13 mouse cellular contexts compared by ENCODE assay signal in genomic region chr11:44412276-44412675, GRCm38 (mm10). TPM values are rescaled to one million over a fixed set of nuclear protein-coding genes. Genes with fewer than 3 reads are reported as not detected.
A peak's percentile ranks its signal among the peaks of the same experiment; 100 is the strongest.
DNase-seq lines count a peak whose midpoint lies in the region; ATAC-seq and TF ChIP-seq lines count a peak whose summit lies in the region.
"Had no signal": no experiment of that assay in that cellular context is flagged by ENCODE, and none has a peak within 500 bp of the region (broad histone marks: within the 10 kb centered on the region; RNA-seq: fewer than 3 reads in every experiment).

No protein-coding gene starts in this region.

- H3K9ac ChIP-seq in lung, embryonic 14.5 days = no peak overlapping the region
- H3K9ac ChIP-seq: liver, embryonic 15.5 days; midbrain, embryonic 15.5 days had no signal

- no peak overlapping the region for H3K4me3 ChIP-seq in lung, embryonic 14.5 days (ENCODE audit: low read depth, low read length)
- H3K4me3 ChIP-seq in cortical plate, adult 2 months (ENCODE audit: insufficient read depth, low read length) = no peak overlapping the region
- no peak overlapping the region for H3K4me3 ChIP-seq in thymus, adult 2 months (ENCODE audit: control insufficient read depth, insufficient read depth, low read length)
- H3K4me3 ChIP-seq: forebrain, embryonic 10.5 days; liver, embryonic 15.5 days; midbrain, embryonic 15.5 days had no signal

- WGBS in lung, embryonic 14.5 days = 76% methylated on average over 8 of the region's 8 CpGs
- 79% methylated on average over 8 of the region's 8 CpGs for WGBS in thymus, adult 2 months

- no peak overlapping the region for H3K27ac ChIP-seq in lung, embryonic 14.5 days (ENCODE audit: low read depth)
- no peak overlapping the region for H3K27ac ChIP-seq in cortical plate, adult 2 months (ENCODE audit: insufficient read depth, low read length)
- no peak overlapping the region for H3K27ac ChIP-seq in thymus, adult 2 months (ENCODE audit: control insufficient read depth, insufficient read depth, low read length)
- H3K27ac ChIP-seq: forebrain, embryonic 10.5 days; liver, embryonic 15.5 days; midbrain, embryonic 15.5 days had no signal

- TF ChIP-seq POLR2A in cortical plate, adult 2 months (IDR thresholded peaks at IDR 0.05; ENCODE audit: extremely low read depth, insufficient read depth, low read length) = no peak
- TF ChIP-seq POLR2A in thymus, adult 2 months (IDR thresholded peaks at IDR 0.05; ENCODE audit: control insufficient read depth, extremely low read depth, insufficient read depth, low read length, poor library complexity) = no peak

- H3K27me3 ChIP-seq in lung, embryonic 14.5 days (ENCODE audit: insufficient read depth, low read length) = no peaks in the 10 kb centered on the region
- no peaks in the 10 kb centered on the region for H3K27me3 ChIP-seq in thymus, adult 2 months (ENCODE audit: control insufficient read depth, insufficient read depth, low read length)
- H3K27me3 ChIP-seq: liver, embryonic 15.5 days had no signal

- ATAC-seq in lung, embryonic 14.5 days (ENCODE audit: insufficient read depth) = no peak
- ATAC-seq: midbrain, embryonic 15.5 days had no signal

- no peaks in the 10 kb centered on the region for H3K36me3 ChIP-seq in lung, embryonic 14.5 days (ENCODE audit: insufficient read depth)
- no peaks in the 10 kb centered on the region for H3K36me3 ChIP-seq in thymus, adult 2 months (ENCODE audit: control insufficient read depth, insufficient read depth, low read length)
- H3K36me3 ChIP-seq: forebrain, embryonic 10.5 days; liver, embryonic 15.5 days; midbrain, embryonic 15.5 days had no signal

- H3K4me1 ChIP-seq in lung, embryonic 14.5 days (ENCODE audit: insufficient read depth) = no peaks in the 10 kb centered on the region
- no peaks in the 10 kb centered on the region for H3K4me1 ChIP-seq in cortical plate, adult 2 months (ENCODE audit: control insufficient read depth, insufficient read depth, low read length)
- H3K4me1 ChIP-seq in thymus, adult 2 months (replicated peaks; ENCODE audit: control insufficient read depth, insufficient read depth, low read length) = no peaks in the 10 kb centered on the region
- H3K4me1 ChIP-seq: liver, embryonic 15.5 days; midbrain, embryonic 15.5 days had no signal

- H3K4me2 ChIP-seq in lung, embryonic 14.5 days = no peak overlapping the region
- H3K4me2 ChIP-seq: liver, embryonic 15.5 days; midbrain, embryonic 15.5 days had no signal

- DNase-seq in adrenal gland, postnatal 14 days = peak; percentile 24
- DNase-seq in adrenal gland, postnatal 36 days = no peak
- no peak for DNase-seq in lung, embryonic 14.5 days
- DNase-seq in lung, postnatal 14 days = no peak
- DNase-seq in thymus, adult 2 months = peak; percentile 51
- DNase-seq in testis, postnatal 10 days (ENCODE audit: low spot score) = no peak
- no peak for DNase-seq in cerebellum, postnatal 4 days (ENCODE audit: low spot score in 2 of 2)
- DNase-seq: gastrocnemius, postnatal 14 days had no signal

- TF ChIP-seq CTCF in lung, embryonic 14.5 days (IDR thresholded peaks at IDR 0.05; ENCODE audit: low read depth) = peak; percentile 32; the same call in 1 of the 2 replicates
- 0 out of 2 replicates have a peak, but pooled peaks have one; percentile 2 for TF ChIP-seq CTCF in cortical plate, adult 2 months (IDR thresholded peaks at IDR 0.05; ENCODE audit: extremely low read depth, insufficient read depth, low read length)
- TF ChIP-seq CTCF in thymus, adult 2 months (IDR thresholded peaks at IDR 0.05; ENCODE audit: borderline replicate concordance, control insufficient read depth, extremely low read depth, insufficient read depth, low read length, poor library complexity) = no peak

- no peaks in the 10 kb centered on the region for H3K9me3 ChIP-seq in lung, embryonic 14.5 days (ENCODE audit: low read depth, low read length)
- H3K9me3 ChIP-seq: forebrain, embryonic 10.5 days; liver, embryonic 15.5 days; midbrain, embryonic 15.5 days had no signal

RNA-seq across cellular contexts. Expression of gene Il12b, which starts 12.4 kb away (rescaled TPM):
- not detected in 2 replicates for total RNA-seq in adrenal gland, postnatal 14 days (2021)
- not detected for total RNA-seq in adrenal gland, postnatal 36 days (2021)
- not detected in 2 replicates for polyA plus RNA-seq in lung, embryonic 14.5 days (2014; fragmentation: Nextera tagmentation; extraction: Ambion mirVana)
- not detected in 2 replicates for polyA plus RNA-seq in cortical plate, adult 2 months (2012; rRNA removed)
- 3.0 and 4.5 TPM in 2 replicates for polyA plus RNA-seq in thymus, adult 2 months (2012; rRNA removed)
- total RNA-seq: gastrocnemius, postnatal 14 days; hematopoietic stem cell, adult 5-6 weeks had no signal
- polyA plus RNA-seq: forebrain, embryonic 10.5 days; liver, embryonic 15.5 days; midbrain, embryonic 15.5 days had no signal

RNA-seq across cellular contexts. Expression of gene Ublcp1, which starts 58.0 kb away (rescaled TPM):
- 41.8 and 42.6 TPM in 2 replicates for total RNA-seq in adrenal gland, postnatal 14 days (2021)
- total RNA-seq in adrenal gland, postnatal 36 days (2021) = 10 to 100 TPM; 42.5 to 44.1 TPM
- 68.6 and 73.1 TPM in 2 replicates for polyA plus RNA-seq in lung, embryonic 14.5 days (2014; fragmentation: Nextera tagmentation; extraction: Ambion mirVana)
- 66.2 and 67.6 TPM in 2 replicates for polyA plus RNA-seq in cortical plate, adult 2 months (2012; rRNA removed)
- polyA plus RNA-seq in thymus, adult 2 months (2012; rRNA removed) = 10.1 and 10.7 TPM in 2 replicates

Comparison
In these comparisons a context has a peak if more than half of its experiments do, and no peak if none do; other contexts are left out.
1. DNase-seq: peak in adrenal gland, postnatal 14 days (single experiment) and thymus, adult 2 months (single experiment); none in adrenal gland, postnatal 36 days (0 of 2), lung, embryonic 14.5 days (single experiment), lung, postnatal 14 days (single experiment), testis, postnatal 10 days (single experiment) and cerebellum, postnatal 4 days (0 of 2).